Mouse (Mus musculus) kidney, postnatal 0 days (tissue): ENCODE data around the gene Scfd2. TPM values are rescaled to one million over a fixed set of nuclear protein-coding genes. Genes with fewer than 3 reads are reported as not detected.

Experiments
- ATAC-seq: fragments of 200-750 bp; cut with Nextera tagmentation; replicated peaks from 2 replicates; pipeline ENCODE4 v1.8.0; 2017; ENCODE audit warnings: low read depth, moderate number of reproducible peaks, moderate TSS enrichment, moderate library complexity; ENCODE audit not compliant: low FRiP score
- DNase-seq: peaks from one replicate; pipeline ENCODE4 v3.0.0-alpha.2; 2016; ENCODE audit warnings: low spot score
- H3K27ac ChIP-seq: fragments of 300-500 bp; sonication (generic); 2 replicates; pipeline ENCODE4 v1.5.1; 2014; ENCODE audit warnings: mild to moderate bottlenecking
- H3K27me3 ChIP-seq: fragments of 300-500 bp; sonication (generic); 2 replicates; pipeline ENCODE4 v1.6.1; 2014; ENCODE audit warnings: low read length, mixed read lengths; ENCODE audit not compliant: insufficient read depth
- H3K36me3 ChIP-seq: fragments of 300-500 bp; sonication (generic); 2 replicates; pipeline ENCODE4 v1.6.1; 2014; ENCODE audit warnings: low read length, mixed read lengths; ENCODE audit not compliant: insufficient read depth
- H3K4me1 ChIP-seq: fragments of 300-500 bp; sonication (generic); replicated peaks from 2 replicates; pipeline ENCODE4 v1.6.1; 2014; ENCODE audit warnings: antibody characterized with exemption, low read length, mixed read lengths; ENCODE audit not compliant: insufficient read depth
- H3K4me2 ChIP-seq: fragments of 300-500 bp; sonication (generic); 2 replicates; pipeline ENCODE4 v1.6.1; 2014; ENCODE audit warnings: mild to moderate bottlenecking, low read length, moderate library complexity, mixed read lengths
- H3K4me3 ChIP-seq: fragments of 300-500 bp; sonication (generic); replicated peaks from 2 replicates; pipeline ENCODE4 v1.5.1; 2014; ENCODE audit warnings: low read depth, low read length
- H3K9ac ChIP-seq: fragments of 300-500 bp; sonication (generic); 2 replicates; pipeline ENCODE4 v1.6.1; 2014; ENCODE audit warnings: low read depth, low read length
- H3K9me3 ChIP-seq: fragments of 300-500 bp; sonication (generic); replicated peaks from 2 replicates; pipeline ENCODE4 v1.6.1; 2016; ENCODE audit warnings: low read length, inconsistent platforms, mixed read lengths
- CTCF ChIP-seq: IDR thresholded peaks from 2 replicates; pipeline ENCODE4 v1.5.1; 2016; ENCODE audit warnings: antibody characterized with exemption, low read depth, mild to moderate bottlenecking, moderate library complexity
- WGBS: fragments of 180-500 bp; shearing (Covaris S2); extraction: QIAGEN DNeasy Blood & Tissue Kit; methylation state at CpG from one replicate; pipeline ENCODE4 v1.1.7; 2014; 5-methylcytosine and 5-hydroxymethylcytosine counted together
- polyA plus RNA-seq: library from polyadenylated mRNA; unstranded; fragments of >200 nt; fragmentation: Nextera tagmentation; extraction: Ambion mirVana; gene quantifications from 2 replicates; pipeline ENCODE4 v1.2.1, GENCODE M21; 2015

Gene Scfd2
- polyA plus RNA-seq, 1 experiment from 2014 or later: 16.8 TPM

DNA sequence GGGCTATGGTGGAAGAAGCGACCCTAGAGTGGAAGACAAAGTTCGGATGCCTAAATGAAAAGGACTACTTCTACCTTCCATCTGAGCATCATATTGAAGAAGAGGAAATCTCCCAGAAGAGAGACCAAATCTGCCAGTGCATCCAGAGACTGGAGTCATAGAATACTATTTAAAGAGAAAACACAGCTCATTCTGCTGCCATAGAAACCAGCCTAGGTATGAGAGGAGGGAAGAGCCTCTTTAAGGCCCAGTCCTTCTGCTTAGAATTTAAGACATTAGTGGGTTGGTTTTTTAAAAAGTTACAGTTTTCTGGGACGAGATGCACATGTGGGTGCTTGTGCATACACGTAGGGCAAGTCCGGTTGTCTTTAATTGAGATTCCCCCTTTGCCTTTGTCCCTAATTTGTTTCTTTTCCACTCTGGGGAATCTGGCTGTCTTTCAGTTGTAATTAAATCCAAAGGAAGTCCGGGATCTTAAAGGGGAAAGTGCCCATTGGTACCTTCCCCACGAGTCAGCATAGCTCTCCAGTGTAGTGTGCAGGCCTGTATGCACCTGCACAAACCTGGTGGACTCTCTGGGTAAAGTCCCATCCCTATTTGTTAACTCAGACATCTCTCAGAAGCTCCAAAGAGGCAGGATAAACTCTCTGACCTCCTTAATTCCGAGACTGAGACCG lies 341.9 kb downstream of the Scfd2 start:
- Histone ChIP-seq H3K4me3 (no peak overlapping the region), H3K9me3 (no peaks in the 10 kb centered on the region), H3K27me3 (no peaks in the 10 kb centered on the region), H3K9ac (no peak overlapping the region), H3K4me1 (peaks cover 9% of the 10 kb centered on the region), H3K4me2 (no peak overlapping the region), H3K36me3 (no peaks in the 10 kb centered on the region), H3K27ac (no peak overlapping the region)
- DNase-seq (no peak), ATAC-seq (peak; percentile 80)
- WGBS: 60% methylated on average over 9 of the region's 9 CpGs
- TF ChIP-seq CTCF: no peak

DNA sequence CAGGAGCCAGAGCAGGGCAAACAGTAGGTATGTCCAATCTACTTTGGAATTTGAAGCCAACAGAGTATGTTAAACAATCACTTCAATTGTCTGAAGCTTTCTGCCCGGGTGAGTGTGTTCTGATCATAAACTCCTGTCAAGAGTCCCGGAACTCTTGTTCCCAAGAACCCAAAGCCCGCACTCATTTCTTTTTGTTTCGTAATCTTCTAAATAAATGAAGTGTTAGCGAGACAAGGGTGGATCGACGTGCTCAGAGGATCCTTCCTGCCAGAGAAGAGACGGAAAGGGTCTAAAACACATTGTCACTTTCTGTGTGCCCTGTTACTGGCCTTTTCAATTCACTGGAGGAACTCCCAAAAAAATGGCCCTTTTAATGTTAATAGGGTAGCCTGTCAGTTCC lies 342.7 kb downstream of the Scfd2 start:
- no peak for TF ChIP-seq CTCF
- 84% methylated on average over 8 of the region's 8 CpGs for WGBS
- Histone ChIP-seq H3K9ac (no peak overlapping the region), H3K27ac (no peak overlapping the region), H3K27me3 (no peaks in the 10 kb centered on the region), H3K4me3 (no peak overlapping the region), H3K9me3 (no peaks in the 10 kb centered on the region), H3K36me3 (no peaks in the 10 kb centered on the region), H3K4me1 (peaks cover 3% of the 10 kb centered on the region; the same call in 1 of the 2 replicates), H3K4me2 (no peak overlapping the region)
- ATAC-seq: no peak
- DNase-seq: no peak

DNA sequence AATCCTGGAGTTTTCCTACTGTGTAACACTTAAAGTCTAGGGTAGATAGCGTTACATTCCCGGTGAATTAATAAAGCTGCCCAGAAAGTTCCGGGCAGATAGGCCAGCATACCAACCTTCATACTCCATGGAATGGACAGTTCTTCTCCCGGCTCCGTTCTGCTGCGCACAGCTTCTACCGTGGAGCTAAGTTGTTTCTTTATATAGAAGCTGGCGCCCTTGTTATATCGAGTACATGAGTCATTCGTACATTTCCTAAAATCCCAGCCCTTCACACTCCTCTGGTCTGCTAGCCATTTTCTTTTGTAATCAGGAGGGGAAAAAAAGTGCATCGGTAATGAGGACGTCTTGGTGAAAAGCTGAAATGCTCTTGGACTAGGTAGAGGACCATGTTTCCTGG lies 343.5 kb downstream of the Scfd2 start:
- TF ChIP-seq CTCF: no peak

DNA sequence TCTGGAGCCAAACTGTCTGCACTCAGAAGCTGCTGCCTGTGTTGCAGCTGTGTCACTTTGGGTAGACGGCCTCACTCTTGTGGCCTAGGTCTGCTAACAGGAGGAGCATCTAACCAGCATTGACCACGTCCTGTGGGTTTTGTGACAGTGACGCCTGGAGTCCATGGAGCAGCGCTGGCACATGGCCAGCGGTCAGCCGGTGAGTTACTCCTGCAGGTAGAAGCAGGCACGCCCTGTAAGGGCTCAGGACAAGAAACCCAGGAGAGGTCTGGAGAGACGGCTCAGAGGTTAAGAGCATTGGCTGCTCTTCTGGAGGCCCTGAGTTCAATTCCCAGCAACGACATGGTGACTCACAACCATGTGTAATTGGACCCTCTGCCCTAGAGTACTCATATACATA lies 347.0 kb downstream of the Scfd2 start:
- H3K4me2 ChIP-seq: no peak overlapping the region
- no peak overlapping the region for H3K27ac ChIP-seq
- H3K4me1 ChIP-seq: no peaks in the 10 kb centered on the region
- no peak overlapping the region for H3K9ac ChIP-seq
- DNase-seq (no peak), ATAC-seq (no peak)
- H3K9me3 ChIP-seq: no peaks in the 10 kb centered on the region
- TF ChIP-seq CTCF: no peak
- WGBS: 58% methylated on average over 9 of the region's 9 CpGs
- H3K36me3 ChIP-seq: no peaks in the 10 kb centered on the region
- H3K4me3 ChIP-seq: no peak overlapping the region
- H3K27me3 ChIP-seq: no peaks in the 10 kb centered on the region

More for the DNA sequence above, 343.5 kb downstream of the Scfd2 start:
- no peak for DNase-seq
- Histone ChIP-seq H3K4me3 (no peak overlapping the region), H3K27ac (no peak overlapping the region), H3K4me2 (no peak overlapping the region), H3K36me3 (no peaks in the 10 kb centered on the region), H3K4me1 (no peaks in the 10 kb centered on the region), H3K9me3 (no peaks in the 10 kb centered on the region), H3K9ac (no peak overlapping the region), H3K27me3 (no peaks in the 10 kb centered on the region)
- no peak for ATAC-seq
- 87% methylated on average over 12 of the region's 12 CpGs for WGBS

DNA sequence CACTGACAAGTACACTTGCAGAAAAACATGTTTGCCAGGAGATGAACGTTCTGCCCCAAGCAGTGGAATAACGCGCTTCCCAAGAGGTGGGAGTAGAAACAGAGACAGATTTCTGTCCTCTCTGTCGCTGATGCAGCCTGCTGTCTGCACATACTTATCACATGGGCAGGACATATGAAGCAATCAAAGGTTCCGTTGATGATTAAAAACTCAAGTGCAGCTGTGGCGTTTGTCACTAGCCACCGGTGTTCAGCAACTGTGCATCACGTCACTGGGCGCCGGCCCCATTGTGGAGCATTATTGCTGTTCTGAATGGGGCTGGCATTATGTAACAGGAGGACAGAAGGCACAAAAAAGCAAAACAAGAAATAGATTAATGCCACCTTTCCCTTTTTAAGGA lies 348.4 kb downstream of the Scfd2 start:
- no peak for TF ChIP-seq CTCF
- Histone ChIP-seq H3K27me3 (no peaks in the 10 kb centered on the region), H3K9ac (no peak overlapping the region), H3K36me3 (no peaks in the 10 kb centered on the region), H3K4me2 (no peak overlapping the region), H3K9me3 (no peaks in the 10 kb centered on the region), H3K4me1 (no peaks in the 10 kb centered on the region), H3K4me3 (no peak overlapping the region), H3K27ac (no peak overlapping the region)
- ATAC-seq: no peak
- no peak for DNase-seq
- 63% methylated on average over 10 of the region's 10 CpGs for WGBS

DNA sequence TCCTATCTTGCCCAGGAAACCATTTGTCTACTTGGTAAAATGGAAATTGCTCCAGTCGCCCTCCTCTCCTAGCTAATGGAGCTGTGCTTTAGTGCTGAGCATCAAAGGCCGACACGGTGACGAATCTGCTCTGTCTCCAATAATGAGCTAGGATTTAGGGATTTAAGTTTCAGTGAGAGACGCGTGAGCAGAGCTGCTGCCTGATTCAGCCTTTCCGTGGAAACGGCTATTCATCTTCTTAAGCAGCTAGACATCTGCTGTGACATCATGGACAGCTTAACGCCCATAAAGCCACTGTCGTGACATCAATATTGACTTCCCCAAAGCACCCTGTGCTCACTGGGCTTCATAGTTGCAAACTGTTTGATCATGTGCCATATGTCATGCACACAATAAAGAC lies 351.3 kb downstream of the Scfd2 start:
- H3K27me3 ChIP-seq: no peaks in the 10 kb centered on the region
- H3K4me2 ChIP-seq: no peak overlapping the region
- no peaks in the 10 kb centered on the region for H3K4me1 ChIP-seq
- no peak overlapping the region for H3K27ac ChIP-seq
- TF ChIP-seq CTCF: no peak
- H3K4me3 ChIP-seq: no peak overlapping the region
- H3K36me3 ChIP-seq: no peaks in the 10 kb centered on the region
- no peak for ATAC-seq
- no peak for DNase-seq
- H3K9me3 ChIP-seq: no peaks in the 10 kb centered on the region
- no peak overlapping the region for H3K9ac ChIP-seq
- WGBS: 35% methylated on average over 10 of the region's 10 CpGs
